Mouse (Mus musculus) gastrocnemius, postnatal 14 days (tissue): ENCODE data around the gene Msmp. TPM values are rescaled to one million over a fixed set of nuclear protein-coding genes. Genes with fewer than 3 reads are reported as not detected.
"Not testable (repeated sequence)": the region's sequence is repeated elsewhere in the genome, so short reads cannot be mapped to it uniquely, and the experiment has no call there.

ENCODE experiments used
- DNase-seq: peaks from one replicate; pipeline ENCODE4 v3.0.0; 2021; ENCODE audit warnings: mixed read lengths
- intact Hi-C: fragments of 180-260 bp; cut with DNase I; formaldehyde crosslinking; loops from one replicate; pipeline ENCODE4 v1.15.1; 2025; ENCODE audit warnings: low total_unique reads
- total RNA-seq, 2 experiments: library from RNA; stranded (reverse); gene quantifications; 2 replicates each; pipeline ENCODE4 v1.2.3; 2021

The Msmp gene
- total RNA-seq, 2 experiments from 2014 or later = 0.29 TPM; not detected in 1

DNA sequence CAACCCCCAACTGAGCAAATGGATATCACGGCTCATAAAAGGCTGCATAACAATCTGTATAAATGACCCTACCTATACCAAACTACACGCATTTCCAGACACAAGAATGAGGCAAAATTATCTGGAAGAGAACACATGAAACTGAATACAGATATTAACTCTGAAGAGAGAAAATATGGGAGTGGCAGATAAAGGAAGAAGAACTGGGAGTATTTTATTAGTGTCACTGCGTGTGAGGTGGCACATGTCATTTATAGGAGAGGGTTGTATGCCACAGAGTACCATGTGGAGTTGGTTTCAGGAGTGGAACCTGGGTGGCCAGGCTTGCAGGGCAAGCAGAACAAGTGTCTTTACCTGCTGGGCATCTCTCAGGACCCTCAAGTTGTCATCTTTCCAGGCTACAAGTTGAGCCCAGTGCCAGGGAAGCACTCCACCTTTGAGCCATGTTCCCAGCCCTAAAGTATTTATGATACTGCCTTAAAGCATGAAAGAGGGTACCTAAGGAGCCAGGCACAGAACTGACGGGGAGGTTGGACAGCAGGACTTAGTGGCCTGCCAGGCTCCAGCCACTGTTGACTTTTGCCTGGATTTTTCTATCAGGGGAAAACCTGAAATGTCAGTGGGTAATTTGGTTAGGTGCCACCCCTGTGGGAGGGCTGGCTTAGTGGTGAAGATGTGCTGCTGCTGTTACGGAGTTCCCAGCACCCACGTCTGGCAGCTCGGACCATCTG, 14.5 kb upstream of the Msmp start:
- no peak for DNase-seq
- intact Hi-C loops = no loop called here

DNA sequence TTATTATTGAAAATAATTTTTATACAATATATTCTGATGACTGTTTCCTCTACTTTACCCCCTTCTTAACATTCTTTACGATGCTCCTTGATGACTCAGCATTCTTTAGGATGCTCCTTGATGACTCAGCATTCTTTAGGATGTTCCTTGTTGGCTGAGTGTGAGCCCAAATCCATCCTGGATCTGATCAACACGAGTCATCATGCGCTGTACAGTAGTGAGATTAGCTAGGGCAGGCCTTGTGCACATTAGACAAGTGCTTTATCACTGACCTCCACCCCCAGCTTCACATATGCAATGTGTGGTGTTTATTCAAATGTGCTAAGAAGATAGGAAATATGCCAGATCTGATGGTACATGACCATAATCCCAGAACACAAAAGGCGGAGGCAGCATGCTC, 13.9 kb upstream of the Msmp start:
- intact Hi-C loops = no loop called here
- no peak for DNase-seq

DNA sequence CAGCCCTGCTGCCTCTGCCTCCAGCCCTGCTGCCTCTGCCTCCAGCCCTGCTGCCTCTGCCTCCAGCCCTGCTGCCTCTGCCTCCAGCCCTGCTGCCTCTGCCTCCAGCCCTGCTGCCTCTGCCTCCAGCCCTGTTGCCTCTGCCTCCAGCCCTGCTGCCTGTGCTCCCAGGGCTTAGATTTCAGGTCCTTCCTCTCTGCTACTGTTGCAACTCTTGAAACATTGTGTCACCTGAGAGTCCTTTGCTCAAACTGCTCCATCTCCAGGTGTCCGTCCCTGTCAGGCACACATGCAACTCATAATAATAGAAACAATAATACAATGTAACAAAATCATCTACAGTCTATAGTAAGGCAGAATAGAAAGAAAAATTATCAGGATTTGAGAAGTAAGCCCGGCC, 12.3 kb upstream of the Msmp start:
- intact Hi-C loops, DNase-seq: not testable (repeated sequence)

DNA sequence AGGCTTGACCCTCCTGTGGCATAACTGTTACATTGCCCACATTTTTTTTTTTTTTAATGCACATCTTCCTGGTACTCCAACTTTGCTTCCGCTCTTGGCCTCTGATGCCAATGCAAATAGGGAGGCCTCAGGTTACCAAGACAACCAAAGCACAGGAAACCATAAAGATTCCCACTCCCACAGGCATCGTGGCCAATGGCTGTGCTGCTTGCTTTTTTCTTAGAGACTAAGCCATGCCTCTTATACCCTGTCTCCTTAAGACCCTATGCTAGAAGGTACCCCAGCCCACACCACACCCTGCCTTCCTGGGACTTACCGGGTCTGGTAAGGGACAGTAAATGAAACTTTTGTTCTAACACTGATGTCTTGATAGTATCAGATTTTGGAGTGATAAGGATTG, 9.2 kb upstream of the Msmp start:
- intact Hi-C loops = no loop called here
- no peak for DNase-seq

DNA sequence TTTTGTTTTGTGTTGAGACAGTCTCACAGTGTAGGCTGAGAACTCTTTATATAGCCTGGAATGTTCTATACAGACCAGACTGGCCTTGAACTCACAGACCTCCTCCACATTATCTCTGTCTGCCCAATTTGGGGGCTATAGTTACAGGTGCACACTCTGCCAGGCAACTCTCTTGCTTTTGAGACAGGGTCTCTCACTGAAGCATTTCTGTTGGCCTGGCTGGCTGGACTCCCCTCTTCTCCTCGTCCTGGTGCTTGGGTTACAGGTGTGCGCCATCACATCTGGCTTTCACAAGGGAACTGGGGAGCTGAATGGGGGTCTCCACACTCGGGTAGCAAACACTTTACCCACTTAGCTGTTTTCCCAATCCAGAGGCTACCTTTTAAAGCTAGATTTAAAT, 7.7 kb upstream of the Msmp start:
- intact Hi-C loops = no loop called here
- DNase-seq = no peak

DNA sequence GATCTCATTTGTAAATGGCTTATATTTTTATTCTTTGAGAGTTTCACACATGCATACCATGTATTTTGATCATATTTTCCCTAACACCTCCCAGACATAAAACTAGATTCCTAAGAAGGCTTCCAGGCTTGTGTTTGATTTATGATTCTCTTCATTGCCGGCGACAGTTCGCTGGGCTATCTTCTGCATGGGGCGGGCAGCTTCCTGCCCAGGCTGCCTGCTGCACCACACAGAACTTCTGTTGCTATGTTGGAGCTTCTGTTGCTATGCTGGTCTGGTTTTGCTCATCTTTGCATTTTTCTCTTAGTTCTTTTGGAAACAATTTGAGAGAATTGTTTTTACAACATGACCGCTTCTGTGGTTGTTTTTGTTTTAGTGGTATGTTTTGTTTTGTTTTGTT, 7.2 kb upstream of the Msmp start:
- DNase-seq = no peak
- intact Hi-C loops = no loop called here

DNA sequence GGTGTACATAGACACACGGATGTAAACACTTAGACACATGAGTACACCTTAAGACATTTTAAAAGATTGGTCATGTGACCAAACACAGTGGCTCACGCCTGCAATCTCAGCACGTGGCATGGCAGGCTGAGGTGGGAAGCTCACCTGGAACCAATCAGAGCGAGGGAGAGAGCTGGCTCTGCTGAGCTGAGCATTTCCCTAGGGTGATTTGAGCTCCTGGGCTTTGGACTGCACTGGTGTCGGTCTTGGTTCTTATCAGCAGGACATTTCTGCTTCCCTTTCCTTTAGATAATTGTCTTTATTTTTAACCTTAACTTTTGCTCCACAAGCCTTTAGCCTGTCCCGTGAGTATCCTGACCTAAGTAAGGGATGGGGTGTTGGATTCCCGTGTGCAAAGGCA, 3.4 kb upstream of the Msmp start:
- DNase-seq = no peak
- intact Hi-C loops = no loop called here

DNA sequence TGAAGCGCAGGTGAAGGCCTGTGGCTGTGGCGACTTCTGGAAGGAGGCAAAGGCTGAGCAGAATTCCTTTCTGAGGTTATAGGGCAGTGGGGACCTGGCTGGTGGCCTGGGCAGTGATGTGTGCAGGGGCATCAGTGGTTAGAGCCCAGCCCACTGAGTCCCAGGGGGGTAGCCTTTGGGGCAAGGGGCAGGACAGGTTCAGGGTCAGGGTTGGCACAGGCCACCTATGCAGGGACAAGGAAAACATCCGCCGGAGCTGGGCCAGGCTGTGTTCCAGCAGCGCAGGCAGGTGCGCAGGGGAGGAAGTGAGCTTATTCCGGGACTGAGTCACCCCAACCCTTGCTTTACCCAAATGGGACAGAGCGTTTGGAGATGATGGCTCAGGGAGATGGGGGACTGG, 2.1 kb upstream of the Msmp start:
- intact Hi-C loops = no loop called here

DNA sequence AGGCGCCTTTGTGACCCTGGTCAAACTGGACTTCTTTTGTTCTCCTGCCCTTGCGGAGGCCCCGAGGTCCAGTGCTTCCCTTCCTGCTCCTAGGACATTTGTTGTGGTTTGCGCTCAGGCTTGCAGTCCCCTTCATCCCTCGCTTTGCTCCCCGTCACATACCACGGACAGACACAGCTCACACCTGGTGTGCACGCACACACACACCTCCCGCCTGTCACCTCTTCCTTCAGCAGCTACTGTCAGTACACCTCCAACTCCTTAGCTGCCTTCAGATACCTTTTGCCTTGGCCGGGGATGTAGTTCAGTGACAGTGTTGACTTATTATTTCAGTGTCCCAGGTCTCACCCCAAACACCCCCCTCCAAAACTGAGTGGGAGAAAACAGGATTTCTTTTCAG, 1.4 kb upstream of the Msmp start:
- DNase-seq = no peak
- intact Hi-C loops = no loop called here

More for the DNA sequence above, 2.1 kb upstream of the Msmp start:
- no peak for DNase-seq

DNA sequence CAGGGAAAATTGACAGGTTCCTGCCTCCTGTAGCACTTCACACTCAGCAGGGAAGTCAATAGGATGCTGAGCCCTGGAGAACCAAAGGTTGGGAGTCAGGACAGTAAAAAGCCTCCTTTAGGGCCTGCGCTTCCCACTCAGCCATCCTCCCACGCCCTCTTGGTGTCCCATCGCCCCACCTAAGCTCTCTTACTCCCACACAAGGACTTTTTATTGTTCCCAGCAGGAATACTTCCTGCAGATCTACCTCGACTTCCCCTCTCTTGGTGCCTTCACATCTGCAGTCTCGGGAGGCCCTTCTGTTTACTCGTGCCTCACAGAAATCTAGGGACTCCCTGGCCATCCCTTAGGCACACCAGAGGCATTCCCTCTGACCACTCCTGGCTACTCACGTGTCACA, 873 bp downstream of the Msmp start:
- no peak for DNase-seq
- intact Hi-C loops = no loop called here

DNA sequence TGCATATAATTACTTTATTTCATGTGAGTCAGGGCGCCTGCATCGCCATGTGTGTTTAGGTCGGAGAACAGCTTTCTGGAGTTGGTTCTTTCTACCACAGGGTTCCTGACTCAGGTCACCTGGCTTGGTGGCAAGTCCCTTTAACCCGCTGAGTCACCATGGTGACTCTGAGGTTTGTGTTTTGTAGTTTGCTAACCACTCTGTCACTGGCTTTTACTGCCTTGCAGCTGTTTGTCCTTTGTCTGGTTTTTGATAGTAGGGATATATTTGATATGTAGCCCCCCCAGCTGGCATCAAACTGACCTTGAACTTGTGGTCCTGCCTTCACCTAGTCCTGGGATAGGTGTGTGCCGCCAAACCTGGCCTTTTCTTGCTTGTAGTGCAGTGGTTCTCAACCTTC, 2.1 kb downstream of the Msmp start:
- intact Hi-C loops = no loop called here
- no peak for DNase-seq

DNA sequence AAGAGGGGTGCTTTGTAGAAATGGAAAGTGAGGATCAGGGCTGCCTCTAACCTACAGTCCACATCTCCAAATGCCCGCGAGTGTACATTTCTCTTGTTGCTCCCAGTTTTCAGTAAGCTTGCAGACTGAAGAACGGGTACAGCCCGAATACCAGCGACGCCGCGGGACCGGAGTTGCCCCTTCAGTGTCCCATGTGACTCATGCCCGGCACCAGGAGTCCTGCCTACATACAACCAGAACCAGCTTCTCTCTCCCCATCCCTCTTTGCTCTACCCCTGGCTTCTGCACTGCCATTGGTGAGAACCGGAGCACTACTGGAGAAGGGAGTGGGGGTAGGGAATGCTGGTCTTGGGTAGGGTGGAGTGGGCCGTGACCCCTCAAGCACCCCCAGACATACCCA, 2.9 kb downstream of the Msmp start:
- intact Hi-C loops = no loop called here

DNA sequence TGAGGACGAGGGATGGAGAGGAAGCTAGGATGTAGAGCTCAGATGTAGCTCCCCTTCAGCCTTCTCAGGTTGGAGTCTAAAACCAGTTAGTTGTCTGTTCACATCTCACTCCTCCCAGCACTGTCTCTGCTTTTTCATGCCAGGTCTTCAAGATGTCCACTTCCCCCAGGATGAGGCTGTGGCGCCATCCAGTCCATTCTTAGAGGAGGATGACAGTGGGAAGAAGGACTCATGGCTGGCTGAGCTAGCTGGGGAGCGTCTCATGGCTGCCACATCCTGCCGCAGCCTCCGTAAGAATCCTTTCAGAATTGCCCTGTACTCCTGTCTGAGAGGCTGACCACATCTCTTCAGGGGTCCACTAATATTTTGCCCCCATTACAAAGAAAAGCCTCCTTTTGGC, 3.6 kb downstream of the Msmp start:
- DNase-seq = no peak
- intact Hi-C loops = no loop called here

More for the DNA sequence above, 2.9 kb downstream of the Msmp start:
- no peak for DNase-seq

DNA sequence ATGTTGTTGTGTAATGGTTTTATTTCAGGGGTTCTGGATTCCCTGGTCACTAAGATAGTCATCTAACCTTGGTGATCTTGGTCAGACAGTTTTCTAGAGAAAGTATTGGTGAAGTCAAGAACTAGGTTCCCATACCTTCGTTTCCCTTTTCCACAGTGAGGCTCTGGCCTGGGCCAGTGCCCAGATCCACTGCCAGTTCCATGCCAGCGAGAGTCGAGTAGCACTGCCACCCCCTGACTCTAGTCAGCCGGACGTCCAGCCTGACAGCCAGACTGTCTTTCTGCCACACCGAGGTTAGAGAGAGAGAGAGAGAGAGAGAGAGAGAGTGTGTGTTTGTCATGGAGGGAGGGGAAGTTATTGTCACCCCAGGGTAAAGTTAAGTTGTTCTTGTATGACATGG, 4.6 kb downstream of the Msmp start:
- no peak for DNase-seq
- intact Hi-C loops = no loop called here

DNA sequence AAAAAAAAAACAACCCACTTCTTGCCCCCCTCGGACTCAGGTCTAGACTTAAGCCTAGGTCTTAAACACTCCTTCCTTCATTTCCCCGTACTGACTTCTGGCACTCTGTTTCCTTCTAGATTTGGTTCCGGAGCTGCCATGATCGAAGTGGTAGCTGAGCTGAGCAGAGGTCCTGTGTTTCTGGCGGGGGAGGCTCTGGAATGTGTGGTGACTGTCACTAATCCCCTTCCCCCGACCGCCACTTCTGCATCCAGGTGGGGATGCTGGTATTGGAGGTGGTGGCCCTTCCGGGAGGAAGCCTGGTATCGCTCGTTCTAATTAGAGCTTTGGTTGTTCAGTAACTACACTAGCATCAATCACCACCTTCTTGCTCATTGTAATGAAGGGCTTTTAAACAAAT, 5.0 kb downstream of the Msmp start:
- no peak for DNase-seq
- intact Hi-C loops = no loop called here

DNA sequence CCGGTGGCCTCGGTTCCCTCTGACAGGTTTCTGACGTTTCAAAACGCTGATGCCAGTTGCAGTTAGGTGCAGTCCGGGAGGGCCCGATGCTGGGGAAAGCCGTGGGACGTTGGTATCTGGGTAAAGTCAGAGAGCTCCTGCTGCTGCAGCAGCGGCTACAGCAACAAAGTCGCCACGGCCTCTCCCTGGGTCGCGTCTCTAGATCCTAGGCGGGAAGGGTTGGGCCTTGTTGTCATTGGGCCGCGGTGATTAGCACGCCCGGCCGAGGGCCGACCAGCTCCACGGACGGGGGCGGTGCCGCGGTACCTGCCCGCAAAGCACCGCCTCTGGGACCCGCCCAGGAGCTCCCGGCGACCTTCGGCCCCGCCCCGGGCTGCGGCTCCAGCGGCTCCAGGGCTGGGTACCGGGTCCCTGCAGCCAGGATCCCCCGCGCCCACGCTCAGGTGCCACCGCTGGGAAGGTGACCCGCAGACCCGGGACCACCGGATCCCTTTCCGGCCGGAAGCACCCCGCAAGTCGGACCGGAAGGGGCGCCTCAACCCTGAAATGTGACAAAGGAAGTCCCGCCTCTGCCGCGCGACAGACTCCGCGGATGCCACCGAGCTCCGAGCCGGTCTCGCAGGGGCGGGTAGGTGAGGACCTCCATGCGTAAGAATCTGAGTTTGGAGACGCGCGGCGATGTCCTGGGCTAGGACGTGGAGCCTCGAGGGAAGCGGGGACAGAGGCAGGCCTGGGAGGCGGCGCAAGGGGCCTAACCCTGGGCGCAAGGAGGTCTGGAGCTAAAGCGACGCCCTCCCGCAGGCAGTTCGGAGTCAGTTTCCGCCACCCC, 5.7 kb downstream of the Msmp start, which contains the start of the genes Rgp1 and Gba2:
Rgp1 (plus strand) TSS at position 340 of the 829 bp plus-strand sequence.
Gba2 (minus strand) TSS at position 498 of the 829 bp plus-strand sequence.
- DNase-seq = peak; percentile 87
- intact Hi-C loops = no loop called here

DNA sequence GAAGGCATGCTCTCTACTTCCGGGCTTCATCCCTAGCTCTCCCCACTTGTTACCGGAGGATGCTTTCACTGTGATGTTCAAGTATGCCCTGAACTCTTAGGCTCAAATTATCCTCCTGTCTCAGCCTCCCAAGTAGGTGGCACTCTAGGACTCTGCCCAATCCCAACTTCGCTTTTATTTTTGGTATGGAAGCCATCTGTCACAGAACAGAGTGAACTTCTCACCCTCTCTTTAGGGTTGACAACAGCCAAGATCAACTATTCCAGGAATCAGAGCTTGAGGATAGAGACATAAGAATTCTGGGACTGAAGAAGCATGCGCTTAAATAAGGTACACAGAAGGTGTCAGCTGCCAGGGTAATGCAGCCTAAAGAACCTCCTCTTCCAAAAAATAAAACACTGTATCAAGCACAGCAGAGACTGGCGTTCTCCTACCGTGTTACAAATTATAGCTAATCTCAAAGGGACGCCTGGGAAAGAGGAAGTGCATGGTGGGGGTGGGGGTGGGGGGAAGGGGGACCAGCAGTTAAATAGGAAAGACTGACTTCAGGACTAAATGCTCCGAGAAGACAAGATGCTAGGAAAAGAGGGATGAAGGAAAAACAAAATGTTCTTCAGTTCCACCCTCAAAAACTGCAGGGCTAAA, 6.9 kb downstream of the Msmp start:
- no peak for DNase-seq
- intact Hi-C loops = no loop called here

DNA sequence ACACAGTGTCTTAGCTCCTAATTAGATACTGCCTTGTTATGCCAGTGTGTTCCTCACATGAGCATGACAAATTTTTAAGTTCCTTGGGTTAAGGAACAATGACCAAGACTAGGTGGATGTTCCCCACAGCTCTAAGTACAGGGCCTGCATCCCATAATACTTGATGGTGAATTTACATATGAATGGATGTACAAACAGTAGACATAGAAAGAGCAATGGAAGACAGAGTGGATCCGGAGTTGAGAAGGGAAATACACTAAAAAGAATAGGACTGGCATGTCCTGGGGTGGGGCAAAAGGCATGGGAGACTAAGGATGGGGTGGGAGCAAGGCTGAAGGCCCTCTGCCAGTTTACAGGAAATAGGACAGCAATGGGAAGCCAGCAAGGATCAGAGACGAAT, 8.9 kb downstream of the Msmp start:
- intact Hi-C loops = no loop called here
- DNase-seq = no peak

DNA sequence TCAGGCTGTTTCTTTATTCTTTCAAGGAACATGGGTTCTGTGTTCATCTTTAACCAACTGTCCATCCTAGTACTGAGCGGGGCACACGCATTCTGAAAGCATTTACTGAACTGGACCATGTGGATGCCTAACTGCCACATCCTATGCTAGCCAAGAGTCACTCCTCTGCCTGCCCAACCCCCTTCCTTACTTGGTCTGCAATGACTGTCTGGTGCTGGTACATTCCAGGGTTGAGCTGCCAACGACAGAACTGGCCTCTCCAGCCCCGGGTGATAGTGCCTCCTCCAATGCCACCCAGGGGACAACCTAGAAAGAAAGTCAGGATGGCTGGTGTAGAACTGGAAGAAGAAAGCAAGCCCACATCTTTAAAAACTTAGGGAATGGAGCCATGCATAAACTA, 10.7 kb downstream of the Msmp start:
- DNase-seq = no peak
- intact Hi-C loops = no loop called here

DNA sequence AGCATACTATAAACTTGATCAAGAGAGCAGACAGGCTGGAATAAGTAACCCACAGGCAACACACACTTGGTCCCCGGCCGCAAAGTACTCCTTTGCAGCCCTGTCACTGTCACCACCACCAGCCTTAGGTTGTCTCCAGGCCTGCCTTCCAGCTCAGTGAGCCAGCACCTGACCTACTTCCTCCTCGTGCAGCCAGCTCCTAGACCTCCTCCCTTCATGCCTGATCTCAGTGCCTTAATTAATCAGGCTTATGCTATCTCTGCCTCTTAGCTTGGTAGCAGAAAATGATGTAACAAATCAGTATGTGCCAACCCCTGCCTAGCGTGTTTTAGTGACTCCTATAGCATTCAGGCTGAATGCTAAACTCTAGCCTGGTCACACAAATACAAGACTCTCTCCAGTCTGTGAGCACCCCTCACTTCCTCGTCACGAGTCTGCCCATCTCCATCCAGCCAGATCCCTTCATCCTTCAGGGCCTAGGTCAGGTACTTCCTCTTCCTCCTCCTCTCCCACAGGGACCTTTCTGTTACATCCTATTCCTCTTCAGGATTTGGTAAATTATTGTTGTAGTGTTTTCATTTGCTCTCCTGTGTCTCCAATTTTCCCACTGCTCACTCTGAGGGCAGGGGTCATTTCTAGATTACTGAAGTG, 12.8 kb downstream of the Msmp start:
- DNase-seq = no peak
- intact Hi-C loops = no loop called here
